Mouse (Mus musculus) limb, embryonic 10.5 days (tissue): ENCODE results near the gene Ugt1a7c. TPM values are rescaled to one million over a fixed set of nuclear protein-coding genes. Genes with fewer than 3 reads are reported as not detected.
"Not testable (repeated sequence)": the region's sequence is repeated elsewhere in the genome, so short reads cannot be mapped to it uniquely, and the experiment has no call there.

ENCODE experiments used
- DNase-seq: peaks from one replicate; pipeline ENCODE4 v3.0.0-alpha.2; 2017; ENCODE audit warnings: low spot score
- H3K27ac ChIP-seq: fragments of 300-500 bp; sonication (generic); 2 replicates; pipeline ENCODE4 v1.5.1; 2016; ENCODE audit warnings: mild to moderate bottlenecking
- H3K27me3 ChIP-seq: fragments of 300-500 bp; sonication (generic); 2 replicates; pipeline ENCODE4 v1.6.1; 2016; ENCODE audit warnings: low read depth, mild to moderate bottlenecking; ENCODE audit not compliant: poor library complexity, severe bottlenecking
- H3K36me3 ChIP-seq: fragments of 300-500 bp; sonication (generic); 2 replicates; pipeline ENCODE4 v1.6.1; 2016; ENCODE audit warnings: mild to moderate bottlenecking, moderate library complexity
- H3K4me1 ChIP-seq: fragments of 300-500 bp; sonication (generic); 2 replicates; pipeline ENCODE4 v1.6.1; 2016
- H3K4me3 ChIP-seq: fragments of 300-500 bp; sonication (generic); 2 replicates; pipeline ENCODE4 v1.5.1; 2016; ENCODE audit warnings: mild to moderate bottlenecking, moderate library complexity
- H3K9me3 ChIP-seq: fragments of 300-500 bp; sonication (generic); replicated peaks from 2 replicates; pipeline ENCODE4 v1.6.1; 2016; ENCODE audit warnings: mild to moderate bottlenecking
- WGBS: fragments of 180-500 bp; shearing (Covaris S2); methylation state at CpG from one replicate; pipeline ENCODE4 v1.1.7; 2016; 5-methylcytosine and 5-hydroxymethylcytosine counted together
- polyA plus RNA-seq: library from polyadenylated mRNA; unstranded; fragments of >200 nt; fragmentation: Nextera tagmentation; extraction: Ambion mirVana; gene quantifications from 2 replicates; pipeline ENCODE4 v1.2.1, GENCODE M21; 2016

Ugt1a7c gene
- polyA plus RNA-seq: 0.30 and 0.61 TPM in 2 replicates

DNA sequence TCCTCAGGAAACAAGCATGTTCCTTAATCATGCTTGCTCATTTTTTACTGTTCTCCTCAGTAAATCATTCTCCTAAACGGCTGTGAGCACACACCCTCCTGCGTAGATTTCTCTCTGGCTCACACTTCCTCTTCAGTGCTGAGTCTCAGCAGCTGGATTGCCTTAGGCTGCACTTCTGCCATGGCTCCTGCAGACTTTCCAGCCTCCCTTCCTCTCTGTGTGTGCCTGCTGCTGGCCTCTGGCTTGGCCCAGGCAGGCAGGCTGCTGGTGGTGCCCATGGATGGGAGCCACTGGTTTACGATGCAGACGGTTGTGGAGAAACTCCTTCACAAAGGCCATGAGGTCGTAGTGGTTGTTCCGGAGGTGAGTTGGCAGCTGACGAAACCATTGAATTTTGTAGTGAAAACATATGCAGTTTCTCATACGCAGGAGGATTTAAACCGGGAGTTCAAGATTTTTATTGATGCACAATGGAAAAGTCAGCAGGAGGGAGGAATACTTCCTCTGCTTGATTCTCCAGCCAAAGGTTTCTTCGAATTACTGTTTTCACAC is at the start of gene Ugt1a7c:
Gene Ugt1a7c (plus strand): TSS at position 122 of the 552 bp plus-strand sequence.
- Histone ChIP-seq H3K4me1 (peaks cover 13% of the 10 kb centered on the region), H3K4me3 (no peak within 1 kb of the TSS), H3K27ac (peak within 1 kb of the TSS; percentile 78), H3K27me3 (no peaks in the 10 kb centered on the region), H3K36me3 (no peaks in the 10 kb centered on the region), H3K9me3 (no peaks in the 10 kb centered on the region)
- peak; percentile 60 for DNase-seq
- WGBS: 40% methylated on average over 10 of the region's 10 CpGs

- not testable (repeated sequence) for H3K4me1 ChIP-seq, H3K36me3 ChIP-seq, H3K27me3 ChIP-seq, H3K9me3 ChIP-seq, H3K4me3 ChIP-seq, DNase-seq, H3K27ac ChIP-seq
- WGBS: 84% methylated on average over 2 of the region's 2 CpGs
Measured at GRCm38 (mm10) chr1:88047408-88047807, 47.5 kb upstream of the Ugt1a7c start.

- Histone ChIP-seq H3K27ac (no peak within 1 kb of the TSS), H3K9me3 (no peaks in the 10 kb centered on the region), H3K4me1 (no peaks in the 10 kb centered on the region), H3K27me3 (no peaks in the 10 kb centered on the region), H3K4me3 (no peak within 1 kb of the TSS), H3K36me3 (no peaks in the 10 kb centered on the region)
- DNase-seq: no peak
- 82% methylated on average over 1 of the region's 1 CpGs for WGBS
Measured at GRCm38 (mm10) chr1:88055088-88055487, 39.8 kb upstream of the Ugt1a7c start, which contains the start of gene Ugt1a10. Gene Ugt1a10, plus strand, starts transcription at chr1:88055388.

GRCm38 (mm10) chr1:88066472-88067102 is 28.3 kb upstream of the Ugt1a7c start:
- H3K4me1 ChIP-seq, H3K36me3 ChIP-seq: not testable (repeated sequence)

DNA sequence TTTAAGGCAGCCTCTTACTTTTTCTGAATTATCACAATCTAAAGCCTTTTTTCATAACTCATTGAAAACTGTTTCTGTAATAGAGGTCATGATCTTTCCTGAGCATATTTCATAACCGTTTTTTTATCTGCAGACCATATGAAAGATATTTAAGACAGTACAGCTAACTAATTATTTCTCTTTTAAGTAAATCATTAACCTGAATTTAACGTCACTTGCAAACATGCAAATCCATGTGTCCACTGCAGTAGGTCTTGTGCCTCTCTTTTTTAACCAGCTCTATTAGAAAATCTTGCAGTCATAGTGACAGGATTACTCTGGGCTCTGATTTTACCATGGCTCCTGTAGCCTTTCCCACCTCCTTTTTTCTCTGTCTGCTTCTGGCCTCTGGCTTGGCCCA is 24.4 kb upstream of the Ugt1a7c start, which contains the start of gene Ugt1a9:
Gene Ugt1a9 (plus strand): TSS at position 306 of the 400 bp plus-strand sequence.
- Histone ChIP-seq H3K27me3 (no peaks in the 10 kb centered on the region), H3K9me3 (no peaks in the 10 kb centered on the region), H3K4me1 (no peaks in the 10 kb centered on the region), H3K27ac (no peak within 1 kb of the TSS), H3K4me3 (no peak within 1 kb of the TSS), H3K36me3 (no peaks in the 10 kb centered on the region)
- 89% methylated on average over 2 of the region's 2 CpGs for WGBS
- no peak for DNase-seq

More at GRCm38 (mm10) chr1:88066472-88067102, 28.3 kb upstream of the Ugt1a7c start:
- H3K27ac ChIP-seq, DNase-seq, H3K4me3 ChIP-seq, H3K27me3 ChIP-seq, H3K9me3 ChIP-seq: not testable (repeated sequence)
- WGBS: 86% methylated on average over 2 of the region's 2 CpGs

GRCm38 (mm10) chr1:88070902-88071301 is 24.0 kb upstream of the Ugt1a7c start:
- Histone ChIP-seq H3K36me3 (no peaks in the 10 kb centered on the region), H3K4me1 (no peaks in the 10 kb centered on the region), H3K9me3 (no peaks in the 10 kb centered on the region), H3K4me3 (no peak overlapping the region), H3K27ac (no peak overlapping the region), H3K27me3 (no peaks in the 10 kb centered on the region)
- DNase-seq: no peak
- 90% methylated on average over 4 of the region's 4 CpGs for WGBS

DNA sequence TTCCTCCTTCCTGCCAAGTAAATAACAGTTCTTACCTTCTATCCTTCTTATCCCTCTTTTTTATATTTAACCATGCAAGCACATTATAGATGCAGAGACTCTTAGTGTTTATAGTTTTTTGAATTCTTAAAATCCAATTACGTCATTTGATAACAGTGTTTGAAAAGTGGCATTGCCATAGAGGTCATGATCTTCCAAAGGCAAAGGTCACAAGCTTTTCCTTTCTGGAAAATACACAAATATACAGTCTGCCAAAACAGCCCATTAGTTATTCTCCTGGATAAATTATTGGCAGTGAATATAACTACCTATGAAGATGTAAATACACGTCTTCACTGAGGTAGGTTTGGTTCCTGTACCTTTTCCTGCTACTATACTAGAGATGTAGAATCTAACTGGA is 20.4 kb upstream of the Ugt1a7c start:
- H3K27ac ChIP-seq: no peak overlapping the region
- H3K4me1 ChIP-seq: no peaks in the 10 kb centered on the region
- H3K4me3 ChIP-seq: no peak overlapping the region
- DNase-seq: no peak
- no peaks in the 10 kb centered on the region for H3K36me3 ChIP-seq
- no peaks in the 10 kb centered on the region for H3K9me3 ChIP-seq
- no peaks in the 10 kb centered on the region for H3K27me3 ChIP-seq
- 84% methylated on average over 2 of the region's 2 CpGs for WGBS

GRCm38 (mm10) chr1:88077128-88077527 is 17.7 kb upstream of the Ugt1a7c start:
- no peaks in the 10 kb centered on the region for H3K27me3 ChIP-seq
- no peak for DNase-seq
- H3K36me3 ChIP-seq: no peaks in the 10 kb centered on the region
- no peak overlapping the region for H3K27ac ChIP-seq
- no peak overlapping the region for H3K4me3 ChIP-seq
- no peaks in the 10 kb centered on the region for H3K9me3 ChIP-seq
- no peaks in the 10 kb centered on the region for H3K4me1 ChIP-seq
- 76% methylated on average over 1 of the region's 1 CpGs for WGBS

- Histone ChIP-seq H3K27me3 (no peaks in the 10 kb centered on the region), H3K4me1 (no peaks in the 10 kb centered on the region), H3K27ac (no peak overlapping the region), H3K9me3 (no peaks in the 10 kb centered on the region), H3K36me3 (no peaks in the 10 kb centered on the region), H3K4me3 (no peak overlapping the region)
- DNase-seq: no peak
- 93% methylated on average over 1 of the region's 1 CpGs for WGBS
Measured at GRCm38 (mm10) chr1:88081670-88082069, 13.2 kb upstream of the Ugt1a7c start.

- Histone ChIP-seq H3K27me3 (no peaks in the 10 kb centered on the region), H3K9me3 (no peaks in the 10 kb centered on the region), H3K4me1 (no peaks in the 10 kb centered on the region), H3K4me3 (no peak overlapping the region), H3K36me3 (no peaks in the 10 kb centered on the region), H3K27ac (no peak overlapping the region)
- no peak for DNase-seq
- WGBS: 85% methylated on average over 1 of the region's 1 CpGs
Measured at GRCm38 (mm10) chr1:88086125-88086524, 8.7 kb upstream of the Ugt1a7c start.

GRCm38 (mm10) chr1:88087513-88087912 is 7.3 kb upstream of the Ugt1a7c start, which contains the start of gene Ugt1a8:
Gene Ugt1a8, plus strand, starts transcription at chr1:88087813.
- 78% methylated on average over 3 of the region's 3 CpGs for WGBS
- Histone ChIP-seq H3K4me3 (no peak within 1 kb of the TSS), H3K4me1 (no peaks in the 10 kb centered on the region)

GRCm38 (mm10) chr1:88092341-88092740 is 2.5 kb upstream of the Ugt1a7c start:
- Histone ChIP-seq H3K4me1 (peaks cover 13% of the 10 kb centered on the region), H3K36me3 (no peaks in the 10 kb centered on the region), H3K9me3 (no peaks in the 10 kb centered on the region), H3K27ac (no peak overlapping the region), H3K4me3 (no peak overlapping the region), H3K27me3 (no peaks in the 10 kb centered on the region)
- DNase-seq: no peak

More at GRCm38 (mm10) chr1:88087513-88087912, 7.3 kb upstream of the Ugt1a7c start, which contains the start of gene Ugt1a8:
- H3K27ac ChIP-seq: no peak within 1 kb of the TSS
- DNase-seq: no peak
- no peaks in the 10 kb centered on the region for H3K9me3 ChIP-seq
- no peaks in the 10 kb centered on the region for H3K27me3 ChIP-seq
- H3K36me3 ChIP-seq: no peaks in the 10 kb centered on the region

DNA sequence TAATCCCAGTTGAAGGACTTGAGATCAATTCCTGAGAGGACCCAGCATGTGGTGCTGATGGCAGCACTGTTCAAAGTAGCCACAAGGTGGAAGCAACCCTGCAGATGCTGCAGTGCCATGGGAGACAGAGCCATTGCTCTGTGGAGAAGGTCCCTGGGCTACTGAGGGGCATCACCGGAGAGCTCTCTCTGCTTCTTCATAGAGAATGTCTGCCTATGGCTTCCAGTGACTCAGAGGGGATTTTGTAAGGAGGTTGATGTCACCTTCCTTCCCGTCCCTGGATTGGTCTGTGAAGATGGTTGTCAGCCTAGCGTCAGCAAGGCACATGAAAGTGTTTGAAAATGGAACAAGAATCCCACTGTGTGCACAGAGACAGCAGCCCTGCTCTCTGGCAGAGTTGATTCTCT is 589 bp upstream of the Ugt1a7c start:
- not testable (repeated sequence) for H3K27me3 ChIP-seq, DNase-seq, H3K9me3 ChIP-seq, H3K4me3 ChIP-seq, H3K36me3 ChIP-seq
- peak overlapping the region; percentile 78; the same call in 1 of the 2 replicates for H3K27ac ChIP-seq
- H3K4me1 ChIP-seq: peaks cover 13% of the 10 kb centered on the region
- WGBS: 86% methylated on average over 3 of the region's 3 CpGs
